Mouse (Mus musculus) liver, embryonic 14.5 days (tissue): ENCODE measurements around the gene Nmnat1. TPM values are rescaled to one million over a fixed set of nuclear protein-coding genes. Genes with fewer than 3 reads are reported as not detected.

Experiments used
- ATAC-seq: fragments of 200-750 bp; cut with Nextera tagmentation; 2 replicates; pipeline ENCODE4 v1.8.0; 2017; ENCODE audit warnings: moderate number of reproducible peaks, mild to moderate bottlenecking, moderate library complexity; ENCODE audit not compliant: insufficient read depth
- DNase-seq, 3 experiments: peaks; one replicate each; pipeline ENCODE4 v3.0.0-alpha.2; 2012 to 2013; ENCODE audit warnings: low read depth in 3 of 3, low spot score in 3 of 3
- H3K27ac ChIP-seq: fragments of 300-500 bp; sonication (generic); 2 replicates; pipeline ENCODE4 v1.5.1; 2014; ENCODE audit warnings: moderate library complexity, mild to moderate bottlenecking, control low read depth, inconsistent platforms
- H3K27me3 ChIP-seq: fragments of 300-500 bp; sonication (generic); 2 replicates; pipeline ENCODE4 v1.6.1; 2014; ENCODE audit warnings: mild to moderate bottlenecking, low read length, moderate library complexity; ENCODE audit not compliant: control insufficient read depth, insufficient read depth
- H3K36me3 ChIP-seq: fragments of 300-500 bp; sonication (generic); replicated peaks from 2 replicates; pipeline ENCODE4 v1.6.1; 2014; ENCODE audit warnings: low read depth; ENCODE audit not compliant: control insufficient read depth, insufficient read depth
- H3K4me1 ChIP-seq, 2 experiments: fragments of 200-500 bp in 1 of 2; fragments of 300-500 bp in 1 of 2; sonication (generic) in 1 of 2; replicated peaks; 2 replicates each; pipeline ENCODE4 v1.6.1; 2012 to 2014; ENCODE audit warnings: antibody characterized with exemption in 1 of 2, inconsistent platforms in 1 of 2, low read length in 1 of 2; ENCODE audit not compliant: control insufficient read depth in 2 of 2, insufficient read depth in 2 of 2
- H3K4me2 ChIP-seq: fragments of 300-500 bp; sonication (generic); 2 replicates; pipeline ENCODE4 v1.6.1; 2014; ENCODE audit warnings: low read depth, mild to moderate bottlenecking, control low read depth, moderate library complexity
- H3K4me3 ChIP-seq, 2 experiments: fragments of 200-500 bp in 1 of 2; fragments of 300-500 bp in 1 of 2; sonication (generic) in 1 of 2; 2 replicates each; pipeline ENCODE4 v1.5.1; 2012 to 2014; ENCODE audit warnings: low read depth in 2 of 2, low read length in 2 of 2, mild to moderate bottlenecking in 2 of 2, control low read depth in 1 of 2, inconsistent platforms in 1 of 2, moderate library complexity in 1 of 2; ENCODE audit not compliant: insufficient read depth in 1 of 2
- H3K9ac ChIP-seq: fragments of 300-500 bp; sonication (generic); replicated peaks from 2 replicates; pipeline ENCODE4 v1.6.1; 2014; ENCODE audit warnings: mild to moderate bottlenecking, control low read depth, moderate library complexity
- H3K9me3 ChIP-seq: fragments of 300-500 bp; sonication (generic); 2 replicates; pipeline ENCODE4 v1.6.1; 2016; ENCODE audit warnings: low read length, mixed read lengths; ENCODE audit not compliant: control insufficient read depth
- CTCF ChIP-seq: IDR thresholded peaks from 2 replicates; pipeline ENCODE4 v1.5.1; 2016; ENCODE audit warnings: antibody characterized with exemption, low read depth, control low read depth
- EP300 ChIP-seq: IDR thresholded peaks from 2 replicates; pipeline ENCODE4 v1.6.1; 2016; ENCODE audit warnings: antibody characterized with exemption, low read depth
- WGBS: fragments of 180-500 bp; shearing (Covaris S2); extraction: QIAGEN DNeasy Blood & Tissue Kit; methylation state at CpG from one replicate; pipeline ENCODE4 v1.1.7; 2014; ENCODE audit not compliant: insufficient replicate concordance; 5-methylcytosine and 5-hydroxymethylcytosine counted together
- polyA plus RNA-seq, 2 experiments: library from polyadenylated mRNA; depleted of rRNA in 1 of 2; stranded (reverse) in 1 of 2; unstranded in 1 of 2; fragments of >200 nt; fragmentation: Nextera tagmentation in 1 of 2; extraction: Ambion mirVana in 1 of 2; gene quantifications; 2 replicates each; pipeline versions ENCODE4 v1.2.1 to v1.2.3; 2012 to 2014

Gene Nmnat1
- polyA plus RNA-seq, 2 experiments, result 3.8 to 4.7 TPM

DNA sequence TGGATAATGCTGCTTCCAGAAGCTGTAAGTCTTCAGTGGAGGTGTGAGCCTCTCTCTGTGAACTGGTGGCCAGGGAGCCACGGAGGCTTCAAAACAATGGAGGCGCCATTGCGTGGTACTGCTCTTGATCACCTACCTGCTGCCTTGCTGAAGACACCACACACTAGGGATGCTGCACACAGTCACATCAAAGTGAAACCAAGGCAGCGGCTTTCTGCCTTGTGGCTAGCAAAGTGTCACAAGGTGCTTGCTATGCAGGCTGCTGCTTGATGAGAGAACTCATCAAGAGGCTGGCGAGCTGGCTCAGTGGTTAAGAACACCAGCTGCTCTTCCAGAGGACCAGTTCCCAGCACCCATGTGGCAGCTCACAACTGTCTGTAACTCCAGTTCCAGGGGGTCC is 30.7 kb upstream of the Nmnat1 start:
- Histone ChIP-seq H3K27me3 (peaks cover 3% of the 10 kb centered on the region; the same call in 1 of the 2 replicates), H3K4me1 (peaks cover 0 to 9% of the 10 kb centered on the region in 2 experiments; a peak in 2 of 4 replicates), H3K4me3 (no peak overlapping the region), H3K9ac (no peak overlapping the region), H3K9me3 (no peaks in the 10 kb centered on the region), H3K36me3 (no peaks in the 10 kb centered on the region), H3K4me2 (no peak overlapping the region), H3K27ac (no peak overlapping the region)
- WGBS, result 77% methylated on average over 5 of the region's 5 CpGs
- ATAC-seq (no peak), DNase-seq (no peak)
- no peak for TF ChIP-seq CTCF
- TF ChIP-seq EP300, result no peak

DNA sequence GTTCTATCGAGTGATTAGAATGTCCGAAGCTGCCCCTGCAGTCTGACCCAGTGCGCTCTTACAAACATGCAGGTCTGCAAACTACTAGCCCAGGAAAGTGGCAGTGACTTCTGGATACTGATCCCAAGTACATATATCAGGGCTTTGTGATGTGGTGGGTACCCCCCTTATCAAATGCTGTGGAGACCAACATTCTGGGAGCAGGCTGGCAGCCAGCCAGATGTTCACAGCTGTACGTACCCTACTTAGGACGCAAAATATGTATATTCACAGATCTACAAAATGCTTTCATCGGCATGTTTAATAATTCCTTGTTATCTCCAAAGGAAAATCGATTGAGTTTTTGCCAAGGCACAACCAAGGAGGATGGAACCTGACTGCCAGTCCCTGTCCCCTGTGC is 27.1 kb upstream of the Nmnat1 start:
- Histone ChIP-seq H3K4me2 (no peak overlapping the region), H3K27me3 (no peaks in the 10 kb centered on the region), H3K4me3 (no peak overlapping the region), H3K9ac (no peak overlapping the region), H3K4me1 (0 out of 4 replicates have a peak, but pooled peaks cover 0 to 4% of the 10 kb centered on the region in 2 experiments), H3K36me3 (no peaks in the 10 kb centered on the region), H3K27ac (no peak overlapping the region), H3K9me3 (no peaks in the 10 kb centered on the region)
- no peak for DNase-seq
- WGBS, result 69% methylated on average over 7 of the region's 7 CpGs
- no peak for ATAC-seq
- TF ChIP-seq CTCF (no peak), EP300 (no peak)

DNA sequence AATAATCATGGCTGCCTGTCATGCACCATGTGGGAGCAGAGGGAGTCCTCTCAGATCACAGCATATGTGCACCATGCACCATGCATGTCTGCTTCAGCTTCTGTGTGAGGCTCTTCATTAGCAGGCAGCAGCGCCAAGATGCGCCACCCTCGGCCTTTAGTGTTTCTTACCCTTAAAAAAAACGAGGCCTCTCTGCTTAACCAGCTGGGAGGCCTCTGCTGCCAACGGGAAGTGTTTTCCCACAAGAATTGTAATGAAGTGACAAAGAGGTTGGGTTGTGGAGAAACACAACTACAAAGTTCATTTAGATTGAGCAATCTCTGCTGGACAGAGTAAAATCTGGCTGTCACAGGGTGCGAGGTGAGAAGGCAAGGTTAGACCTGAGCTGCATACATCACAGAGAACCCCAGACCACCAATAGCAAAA is 26.2 kb upstream of the Nmnat1 start:
- Histone ChIP-seq H3K9me3 (no peaks in the 10 kb centered on the region), H3K4me2 (no peak overlapping the region), H3K27me3 (no peaks in the 10 kb centered on the region), H3K27ac (no peak overlapping the region), H3K36me3 (no peaks in the 10 kb centered on the region), H3K9ac (no peak overlapping the region), H3K4me1 (0 out of 4 replicates have a peak, but pooled peaks cover 0 to 4% of the 10 kb centered on the region in 2 experiments), H3K4me3 (no peak overlapping the region)
- DNase-seq, result no peak
- no peak for ATAC-seq
- TF ChIP-seq CTCF, result no peak
- no peak for TF ChIP-seq EP300
- 49% methylated on average over 6 of the region's 6 CpGs for WGBS

DNA sequence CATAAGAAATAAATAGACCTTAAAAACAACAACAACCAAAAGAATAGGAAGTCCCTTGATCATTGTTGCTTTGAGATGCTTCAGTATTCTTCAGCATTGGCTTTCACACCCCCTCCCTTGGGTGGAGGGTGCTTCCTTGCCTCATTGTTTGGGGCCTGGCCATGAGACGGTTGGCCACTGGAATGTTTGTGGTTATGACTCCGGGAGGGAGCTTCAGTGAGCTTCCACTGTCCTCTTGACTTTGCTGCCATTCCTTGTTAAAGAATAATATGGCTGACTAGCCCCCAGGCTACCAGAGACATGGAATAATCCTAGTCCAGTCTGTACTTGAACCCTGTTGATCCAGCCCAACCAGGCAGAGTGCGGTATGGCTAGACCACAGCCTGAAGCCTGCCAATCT is 21.9 kb upstream of the Nmnat1 start:
- H3K27me3 ChIP-seq, result no peaks in the 10 kb centered on the region
- no peaks in the 10 kb centered on the region for H3K9me3 ChIP-seq
- DNase-seq (no peak), ATAC-seq (no peak)
- H3K4me1 ChIP-seq, result 0 out of 4 replicates have a peak, but pooled peaks cover 0 to 4% of the 10 kb centered on the region in 2 experiments
- H3K4me3 ChIP-seq, result no peak overlapping the region
- no peak for TF ChIP-seq CTCF
- no peak for TF ChIP-seq EP300
- H3K27ac ChIP-seq, result no peak overlapping the region
- H3K36me3 ChIP-seq, result no peaks in the 10 kb centered on the region
- no peak overlapping the region for H3K9ac ChIP-seq
- 38% methylated on average over 3 of the region's 3 CpGs for WGBS
- no peak overlapping the region for H3K4me2 ChIP-seq

DNA sequence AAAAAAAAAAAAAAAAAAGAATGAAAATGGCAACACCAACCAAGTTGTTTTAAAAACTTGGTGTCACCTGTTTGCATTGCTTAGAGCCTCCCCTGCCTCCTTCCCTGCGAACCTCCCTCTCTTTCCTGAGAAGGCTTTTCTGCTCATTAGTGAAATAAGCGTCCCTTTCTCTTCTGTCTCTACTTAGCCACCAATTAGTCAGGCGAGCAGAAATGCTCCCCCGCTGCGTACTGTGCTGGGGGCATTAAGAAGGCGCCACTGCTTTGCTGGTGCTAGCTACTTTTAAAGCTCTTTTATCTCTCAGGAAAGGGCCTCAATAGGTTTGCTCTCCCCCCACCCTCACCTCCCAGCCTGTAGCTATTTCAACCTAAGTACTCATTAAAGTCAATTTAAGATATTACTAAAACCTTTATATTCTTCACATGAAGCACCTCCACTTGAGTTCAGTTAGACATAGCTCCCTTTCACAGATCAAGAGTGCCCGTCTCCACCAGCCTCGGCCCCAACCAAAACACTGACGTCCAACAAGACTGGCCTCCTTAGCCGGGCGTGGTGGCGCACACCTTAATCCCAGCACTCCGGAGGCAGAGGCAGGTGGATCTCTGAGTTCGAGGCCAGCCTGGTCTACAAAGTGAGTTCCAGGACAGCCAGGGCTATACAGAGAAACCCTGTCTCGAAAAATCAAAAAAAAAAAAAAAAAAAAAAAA is 20.4 kb upstream of the Nmnat1 start:
- Histone ChIP-seq H3K27me3 (no peaks in the 10 kb centered on the region), H3K9ac (no peak overlapping the region), H3K4me2 (no peak overlapping the region), H3K4me3 (no peak overlapping the region), H3K27ac (no peak overlapping the region), H3K36me3 (no peaks in the 10 kb centered on the region; the same call in 1 of the 2 replicates), H3K9me3 (no peaks in the 10 kb centered on the region), H3K4me1 (no peaks in the 10 kb centered on the region)
- 69% methylated on average over 14 of the region's 15 CpGs for WGBS
- no peak for TF ChIP-seq CTCF
- TF ChIP-seq EP300, result no peak
- ATAC-seq (no peak), DNase-seq (no peak)
